Mouse (Mus musculus) cerebral cortex, adult 2 months (tissue): ENCODE results near the gene Col23a1.

ENCODE experiments used
- WGBS: fragments of 180-500 bp; shearing (Covaris S2); methylation state at CpG from one replicate; pipeline ENCODE4 v1.1.7; 2018; 5-methylcytosine and 5-hydroxymethylcytosine counted together

Col23a1 gene

DNA sequence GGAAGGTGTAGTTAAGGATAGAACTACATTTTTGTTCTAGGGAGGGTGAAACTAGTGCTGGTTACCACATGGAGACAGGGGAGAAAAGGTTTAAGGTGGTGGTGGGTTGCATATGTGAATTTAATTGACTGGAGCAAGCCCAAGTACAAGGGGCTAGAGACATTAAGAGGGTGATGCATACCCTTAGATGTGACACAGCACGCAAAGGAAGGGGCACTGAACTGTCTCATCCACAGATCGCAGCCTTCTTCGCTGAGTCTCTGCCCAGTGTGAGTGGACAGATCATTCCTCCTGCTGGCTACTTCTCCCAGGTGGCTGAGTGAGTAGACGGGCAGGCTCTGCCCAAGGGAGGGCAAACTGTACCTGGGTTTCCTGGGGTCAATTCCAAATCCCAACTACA lies 303.6 kb downstream of the Col23a1 start:
- 93% methylated on average over 4 of the region's 4 CpGs for WGBS

DNA sequence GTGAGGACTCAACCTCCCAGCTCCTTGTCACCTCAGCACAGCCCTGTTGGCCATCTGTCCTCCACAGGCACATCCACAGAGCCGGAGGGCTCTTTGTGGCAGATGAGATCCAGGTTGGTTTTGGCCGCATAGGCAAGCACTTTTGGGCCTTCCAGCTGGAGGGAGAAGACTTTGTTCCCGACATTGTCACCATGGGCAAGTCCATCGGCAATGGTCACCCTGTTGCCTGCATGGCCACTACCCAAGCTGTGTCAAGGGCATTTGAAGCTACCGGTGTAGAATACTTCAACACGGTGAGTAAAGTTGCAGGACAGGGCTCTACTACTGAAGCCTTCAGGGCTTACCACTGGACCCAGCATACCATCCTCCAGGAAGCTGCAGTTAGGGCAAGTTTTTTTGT lies 304.1 kb downstream of the Col23a1 start:
- 91% methylated on average over 6 of the region's 6 CpGs for WGBS

DNA sequence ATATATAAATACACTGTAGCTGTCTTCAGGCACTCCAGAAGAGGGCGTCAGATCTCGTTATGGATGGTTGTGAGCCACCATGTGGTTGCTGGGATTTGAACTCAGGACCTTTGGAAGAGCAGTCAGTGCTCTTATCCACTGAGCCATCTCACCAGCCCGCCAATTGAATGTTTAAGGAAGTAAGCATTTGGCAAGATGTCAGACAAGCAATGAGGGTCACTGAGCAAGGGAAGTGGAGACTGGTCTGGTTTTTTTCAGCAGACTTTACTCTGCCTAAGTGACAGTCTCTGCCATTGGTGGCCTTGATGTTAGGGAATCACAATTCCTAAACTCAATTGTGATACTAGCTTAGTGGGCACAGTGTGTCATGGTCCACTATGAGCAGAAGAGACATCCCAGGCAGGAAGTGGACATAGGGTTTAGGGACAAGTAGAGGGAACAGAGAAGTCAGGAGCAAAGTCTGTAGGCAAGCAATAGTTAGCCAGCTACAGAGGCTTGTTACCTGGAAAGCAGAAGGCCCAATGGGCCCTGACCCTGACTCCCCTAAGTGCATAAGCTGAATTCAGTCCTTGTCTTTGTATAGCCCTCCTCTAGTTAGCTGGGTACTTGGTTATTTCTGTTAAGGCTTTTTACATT lies 305.1 kb downstream of the Col23a1 start:
- WGBS = 64% methylated on average over 3 of the region's 3 CpGs

DNA sequence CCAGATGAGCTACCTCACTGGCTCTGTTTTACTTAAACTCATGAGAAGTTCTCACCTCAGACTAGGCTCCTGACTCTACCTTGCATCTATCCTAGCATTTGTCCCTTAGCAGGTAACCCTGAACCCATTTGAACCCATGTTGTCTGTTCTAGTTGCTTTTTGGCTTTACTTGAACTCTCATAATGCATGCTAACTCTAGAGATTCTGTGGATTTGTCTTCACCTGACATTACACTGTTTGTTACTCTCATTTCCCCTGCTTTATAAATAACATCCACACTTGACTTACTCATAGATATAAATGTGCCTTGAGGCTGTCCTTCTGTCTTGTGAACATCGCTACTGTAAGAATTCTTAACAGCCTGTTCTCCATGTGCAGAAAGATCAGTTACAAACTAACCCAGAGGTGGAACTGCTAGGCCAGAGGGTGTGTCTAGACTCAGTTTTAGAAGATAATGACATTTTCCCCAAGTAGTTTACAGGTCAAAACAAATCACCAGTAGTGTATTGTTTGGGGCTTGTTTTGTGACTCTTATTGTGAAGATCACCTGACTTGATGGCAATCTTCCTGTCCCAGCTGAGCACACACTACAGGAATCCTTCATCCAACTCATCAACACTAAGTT lies 305.9 kb downstream of the Col23a1 start:
- 59% methylated on average over 1 of the region's 1 CpGs for WGBS

DNA sequence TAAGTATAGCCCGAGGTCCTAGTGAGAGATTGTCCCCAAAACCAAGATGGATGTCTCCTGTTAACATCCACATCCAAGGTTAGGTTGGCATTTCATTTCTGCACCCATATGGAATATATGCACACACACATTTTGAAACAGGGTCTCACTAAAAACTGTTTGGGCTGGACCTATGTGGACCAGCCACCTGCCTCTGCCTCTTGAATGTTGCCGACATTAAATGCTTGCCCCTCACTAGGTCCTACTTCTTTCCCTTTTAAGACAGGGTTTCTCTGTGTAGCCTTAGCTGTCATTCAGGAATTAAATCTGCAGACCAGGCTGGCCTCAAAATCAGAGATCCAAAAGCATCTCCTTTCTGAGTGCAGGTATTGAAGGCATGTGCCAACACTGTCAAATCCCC lies 307.8 kb downstream of the Col23a1 start:
- WGBS = 55% methylated on average over 2 of the region's 2 CpGs

DNA sequence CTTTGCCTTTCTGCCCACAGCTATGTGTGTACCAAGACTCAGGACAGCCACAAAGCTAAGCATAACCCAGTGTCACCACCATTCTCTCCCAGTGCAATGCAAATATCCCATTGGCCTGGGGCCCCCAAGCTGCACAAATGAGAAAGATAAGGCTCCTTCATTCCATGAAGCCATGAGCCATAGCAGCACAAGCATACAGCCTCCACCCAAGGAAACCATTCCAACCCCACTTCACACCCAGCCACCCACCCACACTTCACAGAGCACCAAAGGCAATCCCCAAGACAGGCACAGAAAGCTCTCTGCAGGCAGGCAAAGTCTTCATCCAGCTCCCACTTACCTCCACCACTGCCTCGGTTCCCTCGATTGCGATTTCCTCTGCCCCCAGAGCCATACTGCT lies 312.5 kb downstream of the Col23a1 start:
- WGBS = 60% methylated on average over 3 of the region's 3 CpGs

DNA sequence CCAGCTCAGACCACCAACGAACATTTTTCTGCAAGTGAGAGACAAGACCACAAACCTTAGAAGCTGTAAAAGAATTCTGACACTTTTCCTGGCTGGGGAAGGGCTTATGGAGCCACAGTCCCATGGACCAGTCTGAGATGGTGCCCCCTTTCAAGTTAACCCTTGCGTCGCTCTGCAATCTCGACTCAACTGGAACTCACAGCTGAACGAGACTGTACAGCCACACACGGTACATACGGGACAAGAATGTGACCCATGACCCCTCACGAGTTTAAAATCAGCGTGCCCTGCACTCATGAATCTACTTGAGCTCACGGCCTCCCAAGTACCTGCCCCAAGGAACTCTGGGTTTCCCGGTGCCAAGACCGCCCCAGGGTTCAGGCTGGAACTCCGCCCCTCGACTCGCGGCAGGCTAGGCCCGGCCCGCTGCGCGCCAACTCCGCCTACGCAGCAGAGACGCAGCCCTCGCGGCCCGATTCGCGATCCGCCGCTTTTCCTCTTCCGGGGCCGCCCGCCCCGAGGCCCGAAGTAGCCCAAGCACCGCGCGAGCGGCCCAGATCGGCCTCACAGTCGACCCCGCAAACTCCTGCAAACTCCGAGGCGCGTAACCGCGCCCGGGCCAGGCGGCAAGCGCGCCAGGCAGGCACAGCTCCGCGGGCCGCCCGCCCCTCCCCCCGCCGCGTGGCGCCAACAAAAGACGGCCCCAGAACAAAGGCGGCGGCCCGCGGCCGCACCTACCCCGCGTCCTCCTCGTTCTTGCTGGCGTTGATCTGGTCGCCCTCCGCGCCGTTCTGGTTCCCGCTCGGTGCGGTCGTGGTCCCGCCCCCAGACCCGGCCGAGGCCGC lies 316.1 kb downstream of the Col23a1 start:
- under 1% methylated on average over 79 of the region's 81 CpGs for WGBS

DNA sequence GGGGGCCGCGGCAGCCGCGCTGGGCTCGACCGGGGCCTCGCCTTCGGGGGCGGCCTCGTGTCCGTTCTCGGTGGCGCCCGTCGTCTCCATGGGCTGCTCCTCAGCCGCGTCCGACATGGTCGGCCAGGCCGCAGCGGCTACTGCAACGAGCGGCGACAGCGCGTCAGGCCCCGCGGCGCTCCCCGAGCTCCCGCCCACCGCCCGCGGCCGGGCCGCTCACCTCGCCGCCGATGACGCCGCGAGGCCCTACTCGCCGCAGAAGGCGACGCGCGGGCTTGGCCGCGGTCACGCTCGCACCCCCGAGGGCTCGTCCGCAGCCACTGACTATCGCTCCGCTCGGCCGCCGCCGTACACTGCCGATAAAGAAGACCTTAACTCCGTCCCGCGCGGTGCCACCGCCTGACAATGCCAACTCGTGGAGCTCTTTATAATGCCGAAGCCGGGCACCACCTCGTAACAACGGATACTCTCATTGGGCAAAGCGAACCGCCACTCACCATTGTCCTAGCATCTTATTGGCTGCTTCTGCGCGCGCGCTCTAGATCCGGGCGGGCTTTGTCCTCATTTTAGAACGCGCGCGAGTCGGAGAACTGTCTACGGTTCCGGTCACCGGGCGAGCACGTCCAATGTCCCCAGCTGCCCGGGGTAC lies 316.9 kb downstream of the Col23a1 start, which contains the start of gene Hnrnpab:
Gene Hnrnpab (minus strand): TSS at position 401 of the 649 bp plus-strand sequence.
- under 1% methylated on average over 91 of the region's 91 CpGs for WGBS

DNA sequence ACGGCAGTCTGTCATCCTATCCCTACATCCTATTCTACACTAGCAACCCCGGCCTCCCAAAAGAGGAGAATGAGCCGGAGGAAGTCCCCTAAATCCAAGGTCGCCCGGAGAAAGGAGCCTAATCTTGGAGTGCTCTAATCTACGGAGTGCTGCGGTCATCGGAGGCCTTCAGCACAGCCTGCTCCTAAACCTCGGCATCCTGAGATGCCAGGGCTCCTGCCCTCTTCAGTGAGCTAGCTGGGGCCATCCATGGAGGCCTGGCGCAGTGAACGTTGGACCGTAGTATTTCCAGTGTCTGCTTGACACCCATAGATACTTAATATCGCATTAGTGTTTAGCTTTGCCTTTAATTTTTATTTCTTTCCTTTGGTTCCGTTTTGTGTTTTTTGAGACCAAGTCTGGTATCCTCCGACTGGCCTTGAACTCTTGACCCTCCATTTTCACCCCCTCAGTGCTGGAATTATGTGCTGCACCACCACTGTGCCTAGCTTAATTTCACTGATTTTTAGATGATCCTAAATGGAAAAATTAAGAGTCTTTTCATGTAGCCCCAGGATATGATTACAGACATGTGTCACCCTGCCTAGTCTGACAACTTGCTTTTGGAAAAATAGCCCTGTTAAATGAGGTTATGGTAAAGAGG lies 317.5 kb downstream of the Col23a1 start:
- 7% methylated on average over 15 of the region's 15 CpGs for WGBS

DNA sequence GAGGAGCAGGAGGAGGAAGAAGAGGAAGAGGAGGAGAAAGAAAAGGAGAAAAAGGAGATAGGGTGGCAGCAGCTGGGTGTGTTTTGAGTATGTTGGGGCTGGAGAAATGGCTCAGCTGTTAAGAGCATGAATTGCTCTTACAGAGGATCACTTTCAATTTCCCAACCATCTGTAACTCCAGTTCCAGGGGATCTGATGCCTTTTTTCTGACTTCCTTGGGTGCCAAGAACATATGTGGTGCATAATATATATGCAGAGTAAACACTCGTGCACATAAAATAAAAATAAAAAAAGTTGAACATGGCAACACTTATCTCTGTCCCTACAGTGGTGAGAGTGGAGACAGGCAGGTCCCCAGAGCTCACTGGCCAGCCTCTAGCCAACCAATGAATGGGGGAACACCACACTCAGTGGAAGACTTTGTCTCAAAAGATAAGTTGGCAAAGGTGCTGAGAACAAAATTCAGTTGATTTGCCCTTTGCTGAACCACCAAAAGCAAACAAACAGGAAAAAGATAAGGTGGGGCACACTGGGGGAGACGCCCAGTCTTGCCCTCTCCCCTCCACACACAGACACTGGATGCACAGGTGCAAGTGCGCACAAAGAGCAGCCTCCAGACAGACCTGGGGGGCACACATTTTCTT lies 319.7 kb downstream of the Col23a1 start:
- 80% methylated on average over 3 of the region's 3 CpGs for WGBS

DNA sequence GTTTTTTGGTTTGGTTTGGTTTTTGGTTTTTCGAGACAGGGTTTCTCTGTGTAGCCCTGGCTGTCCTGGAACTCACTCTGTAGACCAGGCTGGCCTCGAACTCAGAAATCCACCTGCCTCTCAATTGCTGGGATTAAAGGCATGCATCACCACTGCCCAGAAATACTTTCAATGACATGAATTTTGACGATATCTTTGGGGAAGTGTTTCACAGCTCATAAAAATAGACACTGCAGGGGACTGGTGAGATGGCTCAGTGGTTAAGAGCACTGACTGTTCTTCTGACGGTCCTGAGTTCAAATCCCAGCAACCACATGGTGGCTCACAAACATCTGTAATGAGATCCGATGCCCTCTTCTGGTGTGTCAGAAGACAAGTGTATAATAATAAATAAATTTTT lies 320.2 kb downstream of the Col23a1 start:
- 77% methylated on average over 5 of the region's 5 CpGs for WGBS

DNA sequence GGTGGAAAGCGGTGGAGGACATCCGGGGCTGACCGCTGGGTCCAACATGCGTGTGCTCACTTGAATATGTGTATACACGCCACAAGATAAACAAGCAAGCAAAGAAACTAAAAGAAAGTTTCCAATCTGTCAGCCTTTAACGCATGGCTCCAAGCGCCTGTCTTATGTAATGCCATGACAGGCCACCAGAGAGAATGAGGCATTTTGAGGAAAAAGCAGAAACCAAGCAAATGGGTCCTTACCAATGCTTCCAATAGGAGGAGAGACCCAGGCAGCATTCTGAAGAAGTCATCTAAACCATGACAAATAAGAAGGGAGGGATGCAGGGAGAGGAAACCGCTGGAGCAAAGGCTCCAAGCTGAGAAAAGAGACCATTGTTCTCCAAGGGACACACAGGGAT lies 324.5 kb downstream of the Col23a1 start:
- 75% methylated on average over 8 of the region's 8 CpGs for WGBS

DNA sequence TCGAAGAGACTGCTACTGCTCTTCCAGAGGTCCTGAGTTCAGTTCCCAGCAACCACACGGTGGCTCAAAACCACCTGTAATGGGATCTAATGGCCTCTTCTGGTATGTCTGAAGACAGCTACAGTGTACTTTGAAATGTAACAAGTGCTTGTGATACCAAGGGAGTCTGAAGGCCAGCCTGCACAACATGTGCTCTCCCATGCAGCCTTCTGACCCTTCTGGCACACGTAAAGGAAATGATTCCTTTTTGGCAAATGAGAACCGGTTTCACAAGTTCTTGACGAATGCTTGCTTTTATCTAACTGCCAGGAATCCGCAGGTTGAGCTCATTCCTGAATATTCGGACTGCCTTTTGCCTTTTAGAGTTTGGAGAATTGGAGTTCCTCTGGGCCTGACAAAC lies 325.4 kb downstream of the Col23a1 start:
- WGBS = 37% methylated on average over 7 of the region's 7 CpGs

DNA sequence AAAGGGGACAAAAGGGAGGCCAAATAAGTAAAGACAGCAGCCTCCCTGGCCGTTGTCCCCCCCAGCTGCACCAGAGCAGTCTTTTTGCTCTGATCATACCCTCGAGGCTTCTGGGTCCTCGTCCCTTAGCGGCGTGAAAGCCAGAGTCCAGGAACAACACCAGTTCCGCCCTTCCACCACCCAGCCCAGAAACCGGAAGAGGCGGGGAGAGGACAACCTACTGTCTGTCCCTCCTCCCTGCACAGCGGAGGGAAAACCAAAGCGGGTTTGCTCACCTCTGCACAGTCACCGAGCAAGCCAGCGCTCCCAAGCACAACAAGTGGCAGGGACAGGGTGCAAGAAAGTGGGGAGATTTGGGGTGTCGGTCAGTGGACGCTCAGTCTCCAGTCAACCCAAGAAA lies 325.9 kb downstream of the Col23a1 start:
- 4% methylated on average over 14 of the region's 14 CpGs for WGBS

DNA sequence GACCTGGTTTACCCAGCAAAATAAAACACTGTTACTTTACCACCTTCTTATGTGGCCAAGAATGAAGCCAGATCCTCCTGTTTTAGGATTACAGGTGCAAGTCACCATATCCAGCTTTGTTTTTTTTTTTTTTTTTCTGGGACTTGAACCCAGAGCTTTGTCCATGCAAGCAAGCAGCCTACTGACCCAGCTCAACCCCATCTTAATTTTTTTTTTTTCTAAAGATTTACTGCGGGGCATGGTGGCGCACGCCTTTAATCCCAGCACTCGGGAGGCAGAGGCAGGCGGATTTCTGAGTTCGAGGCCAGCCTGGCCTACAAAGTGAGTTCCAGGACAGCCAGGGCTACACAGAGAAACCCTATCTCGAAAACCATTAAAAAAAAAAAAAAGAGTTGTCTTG lies 326.4 kb downstream of the Col23a1 start:
- WGBS = 92% methylated on average over 7 of the region's 7 CpGs

DNA sequence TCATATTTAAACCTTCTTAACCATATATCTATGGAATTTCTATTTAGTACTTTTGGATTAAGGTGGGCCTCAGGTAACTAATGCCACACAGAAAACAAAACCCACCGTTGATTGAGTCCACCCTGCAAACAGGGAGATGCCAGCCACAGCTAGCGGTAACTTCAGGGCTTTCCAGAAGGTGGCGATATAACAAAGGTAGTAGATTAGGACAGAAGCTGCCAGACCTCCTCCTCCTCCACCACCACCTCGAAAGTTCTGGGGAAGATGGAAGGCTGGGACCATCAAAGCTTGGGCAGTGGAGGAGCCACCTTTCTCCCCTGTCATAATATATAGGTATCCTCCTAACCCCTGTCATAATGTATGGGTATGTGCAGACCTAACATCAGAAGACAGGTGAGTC lies 328.0 kb downstream of the Col23a1 start:
- under 1% methylated on average over 4 of the region's 4 CpGs for WGBS

DNA sequence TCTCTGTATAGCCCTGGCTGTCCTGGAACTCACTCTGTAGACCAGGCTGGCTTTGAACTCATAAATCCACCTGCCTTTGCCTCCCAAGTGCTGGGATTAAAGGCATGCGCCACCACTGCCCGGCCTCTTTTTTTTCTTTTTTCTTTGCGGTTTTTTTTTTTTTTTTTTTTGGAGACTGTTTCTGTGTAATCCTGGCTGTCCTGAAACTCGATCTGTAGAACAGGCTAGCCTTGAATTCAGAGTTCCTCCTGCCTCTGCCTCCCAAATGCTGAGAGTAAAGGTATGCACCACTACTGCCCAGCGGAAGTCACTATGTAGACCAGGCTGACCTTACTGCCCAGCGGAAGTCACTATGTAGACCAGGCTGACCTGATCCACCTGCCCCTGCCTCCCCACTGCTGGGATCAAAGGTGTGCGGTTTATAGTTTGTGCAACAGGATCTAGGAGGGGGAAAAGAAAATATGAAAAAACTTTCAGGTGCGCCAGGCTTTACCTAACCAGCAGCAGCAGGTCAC lies 329.2 kb downstream of the Col23a1 start:
- WGBS = 50% methylated on average over 8 of the region's 8 CpGs

DNA sequence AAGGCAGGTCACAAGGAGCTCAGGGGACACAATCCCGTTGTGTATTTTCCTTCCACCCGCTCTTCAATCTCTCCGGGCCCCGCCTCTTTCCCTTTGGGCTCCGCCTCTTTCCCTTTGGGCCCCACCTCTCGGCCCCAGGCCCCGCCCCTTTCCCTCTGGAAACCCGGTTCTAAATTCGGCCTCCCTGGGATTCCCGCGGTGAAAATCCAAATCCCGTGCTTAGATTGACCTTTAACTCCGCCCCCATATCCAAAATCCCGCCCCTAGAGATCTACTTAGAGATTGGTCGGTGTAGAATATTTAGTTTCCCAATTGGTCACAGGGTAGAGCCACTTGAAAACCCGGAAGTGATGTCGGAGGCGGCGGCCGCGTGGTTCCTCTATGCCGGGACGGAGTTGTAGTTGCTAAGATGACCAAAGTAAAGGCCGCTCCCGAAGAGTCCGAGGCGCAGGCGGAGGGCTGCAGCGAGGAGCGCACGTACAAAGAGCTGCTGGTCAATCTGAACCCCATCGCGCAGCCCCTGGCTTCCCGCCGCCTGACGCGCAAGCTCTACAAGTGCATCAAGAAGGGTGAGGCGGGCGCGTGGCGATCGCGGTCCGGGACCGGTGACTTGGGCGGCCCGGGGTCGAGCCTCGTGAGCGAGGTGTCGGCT lies 329.8 kb downstream of the Col23a1 start, which contains the start of gene Nhp2:
Gene Nhp2 (plus strand): TSS at position 327 of the 652 bp plus-strand sequence.
- WGBS = under 1% methylated on average over 51 of the region's 51 CpGs

DNA sequence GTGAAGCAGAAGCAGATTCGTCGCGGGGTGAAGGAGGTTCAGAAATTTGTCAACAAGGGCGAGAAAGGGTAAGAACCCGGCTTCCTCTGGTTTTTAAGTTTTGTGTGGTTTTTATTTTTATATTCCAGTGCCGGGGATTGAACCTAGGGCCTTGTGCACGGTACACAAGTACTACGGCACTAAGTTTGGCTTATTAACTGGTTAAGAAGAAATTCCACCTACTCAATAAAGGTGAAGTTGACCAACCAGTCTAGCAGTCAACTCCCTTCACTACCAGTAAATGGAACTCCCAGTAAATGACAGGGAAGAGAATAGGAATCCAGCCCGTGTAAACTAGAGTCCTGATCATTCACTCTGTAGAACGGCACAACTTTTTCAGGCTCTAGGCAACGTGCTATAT lies 330.4 kb downstream of the Col23a1 start:
- 2% methylated on average over 11 of the region's 11 CpGs for WGBS

DNA sequence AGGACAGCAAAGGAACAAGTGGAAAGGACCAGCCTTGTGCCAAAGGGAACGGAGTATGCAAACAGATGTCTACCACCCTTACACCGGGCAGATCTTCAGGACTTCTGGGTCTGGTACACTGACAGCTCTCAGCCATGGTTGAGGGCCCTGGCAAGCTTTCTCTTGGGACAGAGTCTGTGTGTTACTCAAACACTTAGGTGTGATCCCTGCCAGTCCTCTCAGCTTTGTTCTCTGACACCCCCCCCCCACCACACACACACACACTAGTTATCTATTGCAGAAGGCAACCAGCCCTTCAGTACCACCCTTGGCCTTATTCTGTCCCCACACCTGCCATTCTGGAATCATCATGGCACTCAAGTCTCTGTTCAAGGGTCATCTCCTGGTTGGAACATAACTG lies 332.1 kb downstream of the Col23a1 start:
- 80% methylated on average over 2 of the region's 2 CpGs for WGBS
